Mouse (Mus musculus) CH12F3 (cell line): ENCODE results near the gene Serpine2.

Experiments
- in situ Hi-C: fragments of 300-500 bp; cut with MboI; formaldehyde crosslinking; loops from 2 replicates; pipeline ENCODE4 v1.14.3; 2020; ENCODE audit warnings: low sequenced_read_pairs

The Serpine2 gene

DNA sequence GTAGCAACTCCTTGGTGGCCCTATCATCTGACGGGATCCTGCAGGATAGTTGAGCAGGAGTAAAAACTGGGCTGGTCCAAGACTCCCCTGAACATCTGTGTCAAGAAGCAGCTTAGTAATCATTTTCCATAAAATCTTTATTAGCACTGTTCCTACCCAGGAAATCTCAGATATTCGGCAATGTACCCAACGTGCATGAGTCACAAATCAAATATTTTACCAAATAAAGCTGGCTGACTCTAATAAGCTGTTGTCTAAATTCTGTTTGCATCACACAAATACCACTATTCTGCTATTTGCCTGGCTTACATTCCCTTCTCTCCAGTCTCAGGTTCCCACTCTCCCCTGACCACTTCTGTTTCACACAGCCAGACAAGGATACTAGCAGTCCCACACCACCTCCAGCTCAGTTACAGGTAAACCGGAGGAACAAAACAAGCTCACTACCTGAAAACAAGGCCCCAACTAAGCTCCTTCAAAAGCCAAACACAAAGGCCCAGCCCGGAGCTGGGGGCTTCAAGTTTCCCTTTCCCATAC is 101.5 kb downstream of the Serpine2 start:
- in situ Hi-C loops = no loop called here

DNA sequence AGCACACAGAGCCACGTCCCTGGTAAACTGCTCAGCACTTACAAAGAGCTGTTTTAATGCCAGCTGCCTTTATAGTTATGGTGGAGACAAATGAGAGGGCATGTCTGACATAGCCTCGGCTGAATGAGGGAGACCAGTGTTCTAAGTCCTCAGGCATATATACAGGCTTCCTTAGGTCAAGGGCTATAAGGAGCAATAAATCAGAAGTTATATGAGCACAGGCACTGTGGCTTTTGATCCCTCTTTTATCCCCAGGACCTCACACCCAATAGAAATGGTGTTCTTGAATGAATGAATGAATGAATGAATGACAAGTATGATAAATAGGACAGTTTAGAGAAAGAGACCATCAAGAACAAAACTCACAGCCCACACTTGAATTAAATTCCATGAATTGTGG is 102.0 kb downstream of the Serpine2 start:
- in situ Hi-C loops = no loop called here

DNA sequence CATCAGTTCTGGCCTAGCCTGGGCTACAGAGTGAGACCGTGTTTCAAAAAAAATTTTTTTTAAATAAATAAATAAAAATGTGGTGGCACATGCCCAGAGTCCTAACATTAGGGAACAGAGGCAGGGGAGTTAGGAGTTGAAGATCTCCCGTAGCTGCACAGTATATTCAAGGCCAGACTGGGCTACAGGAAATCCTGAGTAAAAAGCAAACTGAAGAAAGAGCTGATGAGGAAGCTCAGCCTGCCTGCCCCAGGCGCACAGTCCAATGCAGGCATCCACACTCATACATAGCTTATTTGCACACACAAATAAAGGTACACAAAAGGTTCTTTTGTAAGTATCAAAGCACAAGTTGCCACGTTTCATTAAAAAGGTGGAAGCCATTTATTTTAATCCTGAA is 103.4 kb downstream of the Serpine2 start:
- in situ Hi-C loops = no loop called here

DNA sequence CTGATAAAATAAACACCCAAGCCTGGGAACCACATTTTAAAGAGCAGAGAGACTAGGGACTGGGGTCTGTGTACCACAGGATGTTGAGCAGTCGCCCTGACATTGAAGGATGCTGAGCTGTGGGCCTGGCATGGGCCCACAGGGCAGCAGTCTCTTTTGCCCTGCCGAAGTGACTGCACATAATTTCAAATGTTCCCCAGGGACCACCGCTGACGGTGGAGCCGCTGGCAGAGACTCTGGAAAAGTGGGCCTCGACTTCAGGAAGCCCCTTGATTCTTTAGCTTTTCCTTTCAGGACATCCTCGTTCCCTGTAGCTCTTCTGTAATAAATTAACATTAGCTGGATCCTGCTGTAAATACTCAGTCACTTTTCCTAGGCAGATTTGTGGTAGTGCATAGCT is 103.8 kb downstream of the Serpine2 start:
- in situ Hi-C loops = no loop called here

DNA sequence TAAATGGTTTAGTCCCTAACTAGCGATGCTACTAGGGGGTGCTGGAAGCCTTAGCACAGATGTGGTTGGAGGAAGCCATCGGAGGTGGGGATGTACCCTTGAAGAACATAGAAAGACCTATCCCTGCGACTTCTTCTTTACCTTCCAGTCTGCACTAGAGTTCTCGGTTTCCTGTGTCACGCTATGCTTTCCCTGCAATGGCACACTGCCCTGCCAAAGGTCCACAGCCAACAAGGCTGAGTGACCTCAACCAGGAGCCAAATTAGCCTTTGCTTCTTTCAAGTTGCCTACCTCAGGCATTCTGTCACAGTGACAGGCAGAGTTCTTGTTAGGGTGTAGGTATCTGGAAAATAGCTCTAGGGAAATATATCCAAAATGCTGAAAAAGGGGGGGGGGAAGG is 104.6 kb downstream of the Serpine2 start:
- in situ Hi-C loops = no loop called here

DNA sequence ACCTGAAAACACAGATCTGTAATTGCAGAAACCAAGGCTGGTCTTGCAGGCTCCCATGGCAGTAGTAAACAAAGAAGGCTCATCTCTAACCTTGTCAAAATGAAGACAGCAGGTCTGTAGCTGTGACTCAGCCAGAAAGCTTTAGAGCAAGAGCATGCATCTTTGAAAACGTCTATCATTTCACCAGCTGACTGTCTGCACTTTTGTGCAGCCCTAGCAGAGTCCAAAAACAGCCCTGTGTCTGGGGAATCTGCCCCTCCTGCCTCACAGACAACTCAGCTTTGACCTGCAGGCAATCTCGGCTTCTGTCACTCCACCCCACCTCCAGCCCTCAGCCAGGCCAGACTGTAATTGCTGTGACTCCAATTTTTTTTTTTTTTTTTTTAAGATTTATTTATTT is 105.6 kb downstream of the Serpine2 start:
- in situ Hi-C loops = no loop called here

DNA sequence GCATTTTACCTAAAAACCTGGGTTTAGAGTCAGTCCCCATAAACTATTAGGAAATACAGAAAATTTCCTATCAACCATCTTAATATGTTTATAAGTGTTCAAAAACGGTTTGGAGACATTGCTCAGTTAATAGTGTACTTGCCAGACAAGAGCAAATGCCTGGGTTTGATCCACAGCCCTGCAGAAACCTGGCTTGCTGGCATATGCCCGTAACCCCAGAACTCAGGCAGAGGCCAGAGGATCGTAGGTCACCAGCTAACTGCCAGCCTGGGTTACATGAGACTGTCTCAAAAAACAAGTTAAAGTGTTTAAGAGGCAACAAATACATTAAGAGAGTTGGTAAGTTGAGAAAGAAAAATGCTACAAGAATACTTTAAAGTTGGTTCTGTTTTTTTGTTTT is 106.0 kb downstream of the Serpine2 start:
- in situ Hi-C loops = no loop called here

DNA sequence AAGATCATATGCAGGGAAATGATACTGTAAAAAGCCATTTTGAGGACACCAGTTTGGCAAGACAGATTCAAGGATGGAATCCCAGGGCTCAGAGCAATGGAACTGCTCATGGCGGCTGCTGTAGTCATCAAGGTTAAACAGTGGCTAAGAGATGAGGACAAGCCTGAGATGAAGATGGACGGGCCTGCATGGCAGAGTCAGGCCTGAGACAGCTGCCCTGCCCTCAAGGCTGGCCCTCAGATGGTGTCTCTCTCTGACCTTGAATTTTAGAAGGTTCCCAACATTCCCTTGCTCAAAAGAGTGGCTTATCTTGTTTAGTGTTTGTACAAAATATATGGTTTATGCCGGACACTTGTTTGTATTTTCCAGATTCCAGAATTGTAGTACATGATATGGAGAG is 107.5 kb downstream of the Serpine2 start:
- in situ Hi-C loops = no loop called here

DNA sequence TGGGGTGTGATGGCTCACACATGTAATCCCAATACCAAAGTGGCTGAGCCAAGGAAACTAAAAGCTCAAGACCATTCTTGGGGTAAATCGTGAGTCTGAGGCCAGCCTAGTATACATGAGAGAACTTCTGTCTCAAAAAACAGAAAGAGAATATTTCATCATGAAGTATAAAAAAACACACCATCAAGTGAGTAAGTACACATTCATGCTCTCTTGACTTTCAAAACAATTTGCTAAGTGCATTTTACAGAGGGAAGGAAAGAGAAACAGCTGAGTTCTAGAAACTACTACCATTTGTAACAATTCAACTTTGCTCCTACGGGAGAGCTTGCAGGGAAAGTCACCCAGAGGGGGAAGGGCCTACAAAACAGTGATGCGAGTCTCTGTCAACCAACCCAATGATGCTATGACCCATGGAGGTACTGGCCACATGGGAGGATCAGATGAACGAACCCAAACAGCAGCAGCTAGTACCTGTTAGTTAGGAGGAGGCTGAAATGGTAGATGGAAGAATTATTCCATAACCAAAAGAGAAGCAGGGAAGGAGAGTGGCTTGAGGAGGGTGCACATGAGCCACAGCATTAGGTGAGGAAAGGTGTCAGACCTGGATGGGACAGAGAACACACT is 108.2 kb downstream of the Serpine2 start:
- in situ Hi-C loops = no loop called here

DNA sequence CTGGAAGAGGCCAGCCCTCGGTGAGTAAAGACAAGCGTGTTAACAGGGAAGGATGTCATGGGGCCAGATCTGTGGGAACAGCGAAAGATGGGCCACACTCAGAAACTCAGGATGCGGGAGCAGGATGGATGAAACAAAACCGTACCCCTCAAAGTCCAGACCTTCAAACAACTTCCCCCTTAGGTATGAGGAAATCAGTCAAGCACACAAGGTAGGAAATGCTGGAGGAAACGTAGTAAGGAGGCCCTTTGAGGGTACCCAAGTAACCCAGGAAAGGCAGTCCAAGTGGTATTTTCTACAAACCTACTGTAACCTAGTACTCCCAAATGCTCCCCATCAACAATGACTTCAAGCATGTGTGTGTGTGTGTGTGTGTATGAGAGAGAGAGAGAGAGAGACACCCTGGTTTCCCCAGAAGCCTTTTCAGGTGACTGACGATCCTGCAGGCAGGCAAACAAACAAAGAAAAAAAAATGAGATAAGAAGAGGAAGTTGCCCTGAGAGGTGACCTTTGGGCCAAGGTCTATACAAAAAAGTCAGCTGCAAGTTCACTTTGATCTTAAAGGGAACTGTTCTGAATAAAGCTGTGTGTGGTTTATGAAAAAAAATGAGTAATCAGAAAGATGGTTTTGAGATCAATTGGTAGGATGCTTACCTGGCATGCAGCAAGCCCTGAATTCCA is 108.8 kb downstream of the Serpine2 start:
- in situ Hi-C loops = no loop called here

DNA sequence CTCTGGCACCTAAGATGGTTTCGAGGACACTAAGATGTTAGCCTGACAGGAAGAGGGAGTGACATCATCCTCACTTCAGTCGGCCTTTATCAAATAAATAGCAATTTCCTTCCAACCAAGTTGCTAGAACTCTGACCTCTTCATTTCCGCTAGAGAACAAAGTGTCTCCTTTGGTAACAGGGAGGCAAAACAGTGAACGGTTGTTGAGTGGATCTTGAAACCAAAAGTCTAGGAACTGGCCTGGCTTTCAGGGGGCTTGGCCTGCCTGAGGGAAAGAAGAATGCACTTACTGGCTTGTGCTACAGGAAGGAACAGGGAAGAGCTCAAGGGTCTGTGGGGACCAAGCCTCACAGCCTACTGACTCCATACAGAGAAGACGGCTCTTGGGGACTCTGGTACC is 109.8 kb downstream of the Serpine2 start:
- in situ Hi-C loops = no loop called here

DNA sequence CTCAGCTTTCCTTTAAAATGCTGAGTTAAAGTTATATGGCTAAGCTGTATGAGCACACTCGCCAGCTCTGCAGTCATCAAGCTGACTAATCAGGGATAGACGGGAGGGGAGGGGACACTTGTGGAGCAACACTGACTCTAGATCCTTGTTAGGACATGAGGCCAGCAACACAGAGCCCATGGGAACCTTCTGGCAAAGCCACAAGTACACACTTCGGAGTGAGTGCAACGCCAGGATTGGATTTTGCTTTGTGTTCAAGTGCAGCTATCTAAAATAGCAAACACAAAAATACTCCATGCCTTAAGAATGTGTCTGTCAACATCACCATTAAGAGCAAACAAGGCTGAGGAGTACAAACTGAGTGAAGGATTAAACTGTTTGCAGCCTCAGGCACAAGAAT is 114.9 kb downstream of the Serpine2 start:
- in situ Hi-C loops = no loop called here
